Mouse (Mus musculus): Measurements from ENCODE around the gene Gm9508.
A peak's percentile ranks its signal among the peaks of the same experiment; 100 is the strongest.

Gm9508 gene

GRCm38 (mm10) chr10:77667402-77667801 lies 29.6 kb downstream of the Gm9508 start:
- DNase-seq: no peak

GRCm38 (mm10) chr10:77666342-77666741 lies 30.7 kb downstream of the Gm9508 start:
- DNase-seq: no peak

- DNase-seq: no peak
Measured at GRCm38 (mm10) chr10:77663949-77664665, 32.9 kb downstream of the Gm9508 start.

- DNase-seq: peak; percentile 84
Measured at GRCm38 (mm10) chr10:77658286-77658994, 38.6 kb downstream of the Gm9508 start.

GRCm38 (mm10) chr10:77652046-77652445 lies 45.0 kb downstream of the Gm9508 start:
- DNase-seq: no peak

- DNase-seq: no peak
Measured at GRCm38 (mm10) chr10:77647901-77648300, 49.1 kb downstream of the Gm9508 start.

- DNase-seq: no peak
Measured at GRCm38 (mm10) chr10:77647461-77647860, 49.6 kb downstream of the Gm9508 start.

Measured in kidney, postnatal 10 days (tissue).